Mouse (Mus musculus): Measurements from ENCODE around the gene Gar1. TPM values are rescaled to one million over a fixed set of nuclear protein-coding genes. Genes with fewer than 3 reads are reported as not detected.
A peak's percentile ranks its signal among the peaks of the same experiment; 100 is the strongest.

Gar1 gene
- 50.5 and 56.0 TPM in 2 replicates for polyA plus RNA-seq (2015; fragmentation: Nextera tagmentation; extraction: Ambion mirVana)

- H3K9me3 ChIP-seq (ENCODE audit: control insufficient read depth, low read length): no peaks in the 10 kb centered on the region
- H3K36me3 ChIP-seq (ENCODE audit: control insufficient read depth, insufficient read depth, low read length): 0 out of 2 replicates have a peak, but pooled peaks cover 5% of the 10 kb centered on the region
- WGBS: under 1% methylated on average over 60 of the region's 60 CpGs
- H3K9ac ChIP-seq (ENCODE audit: low read depth, low read length): peak within 1 kb of the TSS; percentile 90
- ATAC-seq: peak; percentile 90
- no peaks in the 10 kb centered on the region; the same call in 1 of the 2 replicates for H3K4me1 ChIP-seq (ENCODE audit: control insufficient read depth, insufficient read depth, low read length)
- H3K27me3 ChIP-seq (replicated peaks; ENCODE audit: control insufficient read depth, insufficient read depth, low read length): no peaks in the 10 kb centered on the region
- H3K4me2 ChIP-seq (ENCODE audit: low read depth, low read length): peak within 1 kb of the TSS; percentile 73
- H3K27ac ChIP-seq (ENCODE audit: low read length): peak within 1 kb of the TSS; percentile 90
- H3K4me3 ChIP-seq (ENCODE audit: low read length): peak within 1 kb of the TSS; percentile 93
Measured at GRCm38 (mm10) chr3:129831035-129831568, at the start of gene Gar1. TSS of gene Gar1 (minus strand) at chr3:129831396.

- H3K9me3 ChIP-seq (ENCODE audit: control insufficient read depth, low read length): no peaks in the 10 kb centered on the region
- peaks cover 4% of the 10 kb centered on the region; the same call in 1 of the 2 replicates for H3K4me1 ChIP-seq (ENCODE audit: control insufficient read depth, insufficient read depth, low read length)
- peak overlapping the region; percentile 87 for H3K4me2 ChIP-seq (ENCODE audit: low read depth, low read length)
- no peak overlapping the region; the same call in 1 of the 2 replicates for H3K4me3 ChIP-seq (ENCODE audit: low read length)
- no peak for ATAC-seq
- H3K36me3 ChIP-seq (ENCODE audit: control insufficient read depth, insufficient read depth, low read length): no peaks in the 10 kb centered on the region
- WGBS: 67% methylated on average over 2 of the region's 2 CpGs
- no peak overlapping the region for H3K27ac ChIP-seq (ENCODE audit: low read length)
- H3K9ac ChIP-seq (ENCODE audit: low read depth, low read length): no peak overlapping the region
- H3K27me3 ChIP-seq (replicated peaks; ENCODE audit: control insufficient read depth, insufficient read depth, low read length): no peaks in the 10 kb centered on the region
Measured at GRCm38 (mm10) chr3:129879913-129880312, 48.7 kb upstream of the Gar1 start.

- Histone ChIP-seq H3K27me3 (replicated peaks; ENCODE audit: control insufficient read depth, insufficient read depth, low read length) (no peaks in the 10 kb centered on the region), H3K27ac (ENCODE audit: low read length) (peak overlapping the region; percentile 81), H3K9ac (ENCODE audit: low read depth, low read length) (peak overlapping the region; percentile 84), H3K36me3 (ENCODE audit: control insufficient read depth, insufficient read depth, low read length) (no peaks in the 10 kb centered on the region), H3K4me2 (ENCODE audit: low read depth, low read length) (peak overlapping the region; percentile 87), H3K4me1 (ENCODE audit: control insufficient read depth, insufficient read depth, low read length) (peaks cover 4% of the 10 kb centered on the region; the same call in 1 of the 2 replicates), H3K9me3 (ENCODE audit: control insufficient read depth, low read length) (no peaks in the 10 kb centered on the region), H3K4me3 (ENCODE audit: low read length) (peak overlapping the region; percentile 74)
- ATAC-seq: peak; percentile 87
- WGBS: 2% methylated on average over 25 of the region's 25 CpGs
Measured at GRCm38 (mm10) chr3:129879131-129879757, 48.0 kb upstream of the Gar1 start.

- H3K27ac ChIP-seq (ENCODE audit: low read length): peak within 1 kb of the TSS; percentile 81
- H3K9me3 ChIP-seq (ENCODE audit: control insufficient read depth, low read length): no peaks in the 10 kb centered on the region
- H3K4me3 ChIP-seq (ENCODE audit: low read length): peak within 1 kb of the TSS; percentile 74
- under 1% methylated on average over 66 of the region's 66 CpGs for WGBS
- H3K36me3 ChIP-seq (ENCODE audit: control insufficient read depth, insufficient read depth, low read length): no peaks in the 10 kb centered on the region
- no peaks in the 10 kb centered on the region for H3K27me3 ChIP-seq (replicated peaks; ENCODE audit: control insufficient read depth, insufficient read depth, low read length)
- peak; percentile 90 for ATAC-seq
- peak within 1 kb of the TSS; percentile 84 for H3K9ac ChIP-seq (ENCODE audit: low read depth, low read length)
- peak within 1 kb of the TSS; percentile 87 for H3K4me2 ChIP-seq (ENCODE audit: low read depth, low read length)
- H3K4me1 ChIP-seq (ENCODE audit: control insufficient read depth, insufficient read depth, low read length): peaks cover 4% of the 10 kb centered on the region; the same call in 1 of the 2 replicates
Measured at GRCm38 (mm10) chr3:129878405-129879021, 47.3 kb upstream of the Gar1 start, which contains the start of gene Pla2g12a. TSS of gene Pla2g12a (plus strand) at chr3:129878606.

GRCm38 (mm10) chr3:129877327-129877726 is 46.1 kb upstream of the Gar1 start:
- WGBS: 90% methylated on average over 10 of the region's 10 CpGs
- Histone ChIP-seq H3K4me2 (ENCODE audit: low read depth, low read length) (no peak overlapping the region), H3K4me1 (ENCODE audit: control insufficient read depth, insufficient read depth, low read length) (peaks cover 4% of the 10 kb centered on the region; the same call in 1 of the 2 replicates)

GRCm38 (mm10) chr3:129863698-129864097 is 32.5 kb upstream of the Gar1 start:
- 47% methylated on average over 14 of the region's 14 CpGs for WGBS
- Histone ChIP-seq H3K9me3 (ENCODE audit: control insufficient read depth, low read length) (no peaks in the 10 kb centered on the region), H3K4me2 (ENCODE audit: low read depth, low read length) (no peak overlapping the region), H3K4me1 (ENCODE audit: control insufficient read depth, insufficient read depth, low read length) (no peaks in the 10 kb centered on the region), H3K27ac (ENCODE audit: low read length) (no peak overlapping the region), H3K27me3 (replicated peaks; ENCODE audit: control insufficient read depth, insufficient read depth, low read length) (no peaks in the 10 kb centered on the region), H3K36me3 (ENCODE audit: control insufficient read depth, insufficient read depth, low read length) (no peaks in the 10 kb centered on the region), H3K4me3 (ENCODE audit: low read length) (no peak overlapping the region), H3K9ac (ENCODE audit: low read depth, low read length) (no peak overlapping the region)
- no peak for ATAC-seq

More at GRCm38 (mm10) chr3:129877327-129877726, 46.1 kb upstream of the Gar1 start:
- no peaks in the 10 kb centered on the region for H3K27me3 ChIP-seq (replicated peaks; ENCODE audit: control insufficient read depth, insufficient read depth, low read length)
- no peaks in the 10 kb centered on the region for H3K36me3 ChIP-seq (ENCODE audit: control insufficient read depth, insufficient read depth, low read length)
- no peak for ATAC-seq
- H3K9ac ChIP-seq (ENCODE audit: low read depth, low read length): no peak overlapping the region
- no peak overlapping the region for H3K27ac ChIP-seq (ENCODE audit: low read length)
- H3K9me3 ChIP-seq (ENCODE audit: control insufficient read depth, low read length): no peaks in the 10 kb centered on the region
- H3K4me3 ChIP-seq (ENCODE audit: low read length): no peak overlapping the region

- H3K4me3 ChIP-seq (ENCODE audit: low read length): no peak overlapping the region
- H3K4me1 ChIP-seq (ENCODE audit: control insufficient read depth, insufficient read depth, low read length): no peaks in the 10 kb centered on the region
- H3K9ac ChIP-seq (ENCODE audit: low read depth, low read length): no peak overlapping the region
- 62% methylated on average over 2 of the region's 2 CpGs for WGBS
- H3K4me2 ChIP-seq (ENCODE audit: low read depth, low read length): no peak overlapping the region
- H3K27me3 ChIP-seq (replicated peaks; ENCODE audit: control insufficient read depth, insufficient read depth, low read length): no peaks in the 10 kb centered on the region
- no peak for ATAC-seq
- no peak overlapping the region for H3K27ac ChIP-seq (ENCODE audit: low read length)
- H3K9me3 ChIP-seq (ENCODE audit: control insufficient read depth, low read length): no peaks in the 10 kb centered on the region
- no peaks in the 10 kb centered on the region; the same call in 1 of the 2 replicates for H3K36me3 ChIP-seq (ENCODE audit: control insufficient read depth, insufficient read depth, low read length)
Measured at GRCm38 (mm10) chr3:129862592-129862991, 31.4 kb upstream of the Gar1 start.

GRCm38 (mm10) chr3:129846846-129847245 is 15.7 kb upstream of the Gar1 start:
- Histone ChIP-seq H3K36me3 (ENCODE audit: control insufficient read depth, insufficient read depth, low read length) (no peaks in the 10 kb centered on the region), H3K9ac (ENCODE audit: low read depth, low read length) (no peak overlapping the region), H3K27me3 (replicated peaks; ENCODE audit: control insufficient read depth, insufficient read depth, low read length) (no peaks in the 10 kb centered on the region), H3K4me3 (ENCODE audit: low read length) (no peak overlapping the region), H3K4me2 (ENCODE audit: low read depth, low read length) (no peak overlapping the region), H3K9me3 (ENCODE audit: control insufficient read depth, low read length) (no peaks in the 10 kb centered on the region), H3K4me1 (ENCODE audit: control insufficient read depth, insufficient read depth, low read length) (no peaks in the 10 kb centered on the region), H3K27ac (ENCODE audit: low read length) (no peak overlapping the region)
- WGBS: 82% methylated on average over 7 of the region's 7 CpGs
- ATAC-seq: no peak

- Histone ChIP-seq H3K4me3 (ENCODE audit: low read length) (no peak overlapping the region), H3K36me3 (ENCODE audit: control insufficient read depth, insufficient read depth, low read length) (no peaks in the 10 kb centered on the region), H3K9me3 (ENCODE audit: control insufficient read depth, low read length) (no peaks in the 10 kb centered on the region), H3K4me2 (ENCODE audit: low read depth, low read length) (no peak overlapping the region), H3K27me3 (replicated peaks; ENCODE audit: control insufficient read depth, insufficient read depth, low read length) (no peaks in the 10 kb centered on the region), H3K27ac (ENCODE audit: low read length) (no peak overlapping the region), H3K4me1 (ENCODE audit: control insufficient read depth, insufficient read depth, low read length) (no peaks in the 10 kb centered on the region), H3K9ac (ENCODE audit: low read depth, low read length) (no peak overlapping the region)
- WGBS: 77% methylated on average over 2 of the region's 2 CpGs
- no peak for ATAC-seq
Measured at GRCm38 (mm10) chr3:129845868-129846267, 14.7 kb upstream of the Gar1 start.
